Mouse (Mus musculus): ENCODE measurements around the gene Bmp2. TPM values are rescaled to one million over a fixed set of nuclear protein-coding genes. Genes with fewer than 3 reads are reported as not detected.

The Bmp2 gene
- 0.15 TPM for total RNA-seq (2023)

GRCm38 (mm10) chr2:133552031-133552841, at the start of gene Bmp2:
TSS of gene Bmp2 (plus strand) at chr2:133552159.

All from CD4-positive naive resting alpha-beta T cell, adult 76 days (primary cell).